Mouse (Mus musculus): ENCODE data around the gene Mgat5. TPM values are rescaled to one million over a fixed set of nuclear protein-coding genes. Genes with fewer than 3 reads are reported as not detected.

The Mgat5 gene
- polyA plus RNA-seq, 2 experiments from 2014 or later = 13.8 to 15.5 TPM

DNA sequence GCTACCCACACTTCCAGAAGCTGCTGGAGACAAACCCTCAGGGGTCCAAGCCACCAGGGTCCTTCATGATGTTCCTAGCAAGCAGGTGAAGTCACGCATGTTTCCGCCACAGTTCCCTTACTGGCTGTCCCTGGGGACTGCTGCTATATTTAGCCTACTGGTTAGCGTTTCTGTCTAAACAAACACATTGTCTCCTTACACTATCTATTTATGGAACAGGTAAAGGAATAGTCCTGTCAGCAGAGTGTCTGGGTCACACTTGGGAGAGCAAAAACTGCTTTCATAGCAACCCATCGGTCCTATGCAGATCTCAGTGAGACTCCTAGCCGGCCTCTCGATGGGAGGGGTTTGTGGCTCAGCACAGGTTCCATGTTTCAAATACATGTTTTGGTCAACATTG is 306.5 kb downstream of the Mgat5 start:
- ATAC-seq = no peak

DNA sequence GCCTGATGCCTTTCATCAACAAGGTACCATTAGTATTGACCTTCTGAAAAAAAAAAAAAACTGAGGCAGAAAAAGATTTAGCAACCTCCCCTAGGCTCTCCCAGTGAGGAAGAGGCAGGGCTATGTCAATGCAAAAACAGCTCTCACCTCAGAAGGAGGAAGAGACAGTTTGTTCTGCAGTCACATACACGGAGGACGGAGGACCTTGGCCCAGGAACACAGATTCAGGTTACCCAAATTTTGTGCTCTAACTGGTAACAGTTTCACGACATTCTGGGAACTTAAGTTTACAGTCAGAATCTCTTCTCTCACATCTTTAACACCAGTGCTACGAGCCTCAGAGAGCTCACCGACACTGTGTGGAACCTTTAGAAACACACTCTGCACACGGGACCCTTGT is 307.9 kb downstream of the Mgat5 start:
- no peak for ATAC-seq

DNA sequence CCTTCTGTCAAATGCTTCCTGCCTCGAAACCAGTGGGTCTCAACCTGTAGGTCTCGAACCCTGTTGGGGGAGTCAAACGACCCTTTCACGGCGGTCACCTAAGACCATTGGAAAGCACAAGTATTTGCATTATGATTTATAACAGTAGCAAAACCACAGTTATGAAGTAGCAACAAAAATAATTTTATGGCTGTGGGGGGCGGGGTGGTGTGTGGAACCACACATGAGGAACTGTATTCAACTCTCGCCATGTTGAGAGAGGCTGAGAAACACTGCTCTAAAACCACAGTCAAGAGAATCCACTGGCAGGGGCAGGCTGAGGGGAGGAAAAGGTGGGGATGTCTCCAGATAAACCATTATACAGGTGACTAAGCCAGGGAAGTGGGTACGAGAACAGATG is 308.3 kb downstream of the Mgat5 start:
- ATAC-seq = no peak

DNA sequence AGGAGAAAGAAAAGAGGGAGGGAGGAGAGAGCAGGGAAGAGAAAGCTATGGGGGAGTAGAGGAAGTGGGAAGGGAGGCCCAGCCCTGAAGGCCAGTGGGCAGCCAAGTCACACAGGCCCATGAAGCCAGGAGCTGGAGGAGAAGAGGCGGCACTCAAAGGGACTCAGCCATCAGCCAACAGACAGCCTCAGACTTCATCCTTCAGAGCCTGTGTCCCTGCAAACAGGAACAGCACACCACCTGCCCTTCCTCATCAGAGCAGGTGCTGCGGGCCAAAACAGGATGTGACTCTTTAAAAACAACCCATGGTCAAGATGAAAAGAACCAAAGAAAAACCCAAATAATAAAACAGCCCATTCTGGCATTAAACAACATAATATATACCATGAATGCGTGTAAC is 308.8 kb downstream of the Mgat5 start:
- ATAC-seq = no peak

DNA sequence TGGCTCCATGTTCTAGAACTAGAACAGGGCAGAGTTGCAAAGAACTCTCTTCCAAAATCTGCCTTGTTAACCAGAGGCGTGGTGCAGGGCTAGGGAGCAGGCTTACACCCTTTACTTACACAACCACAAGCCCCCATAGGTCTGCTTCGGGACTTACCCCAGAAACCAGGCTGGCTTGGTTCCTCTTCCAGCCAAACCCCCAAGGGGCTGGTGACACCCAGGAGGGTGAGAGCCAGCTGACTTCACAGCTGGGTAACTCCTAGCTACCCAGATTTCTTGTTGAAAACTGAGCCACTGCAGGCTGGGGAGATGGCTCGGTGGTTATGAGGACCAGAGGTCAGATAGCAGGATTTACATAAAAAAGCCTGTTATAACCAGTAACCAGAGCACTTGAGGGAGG is 309.7 kb downstream of the Mgat5 start:
- ATAC-seq = no peak

DNA sequence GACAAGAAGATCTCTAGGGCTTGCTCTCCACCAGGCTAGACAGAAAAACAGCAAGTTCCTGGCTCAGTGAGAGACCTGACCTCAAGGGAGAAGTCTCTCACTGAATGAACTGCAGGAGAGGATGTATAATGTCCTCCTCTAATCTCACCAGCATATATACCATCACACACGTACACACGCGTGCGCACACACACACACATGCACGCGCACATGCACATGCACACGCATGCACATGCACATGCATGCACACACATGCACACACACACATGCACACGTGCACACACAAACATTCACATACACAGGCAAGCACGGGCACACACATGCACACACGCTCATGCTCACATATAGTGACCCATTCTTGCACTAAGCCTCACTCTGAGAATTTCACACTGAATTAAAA is 310.1 kb downstream of the Mgat5 start:
- no peak for ATAC-seq

DNA sequence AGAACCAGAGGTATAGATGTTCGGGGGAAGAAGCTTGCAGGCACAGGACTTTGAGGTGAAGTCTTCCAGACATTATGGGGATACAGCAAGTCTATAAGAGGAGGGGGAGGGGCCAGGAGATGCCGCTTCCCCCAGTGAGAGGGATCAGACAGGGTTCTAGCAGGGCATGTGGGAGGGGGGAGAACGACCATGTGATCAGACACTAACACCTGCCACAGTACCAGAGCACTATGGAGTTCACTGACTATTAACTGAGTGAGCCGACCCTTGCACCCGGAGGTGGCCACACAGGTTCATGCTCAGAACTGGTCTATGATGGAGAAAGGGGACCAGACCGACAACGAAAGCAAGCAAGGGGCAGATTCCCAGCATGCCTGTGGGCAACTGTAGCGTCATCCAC is 318.5 kb downstream of the Mgat5 start:
- ATAC-seq = no peak

DNA sequence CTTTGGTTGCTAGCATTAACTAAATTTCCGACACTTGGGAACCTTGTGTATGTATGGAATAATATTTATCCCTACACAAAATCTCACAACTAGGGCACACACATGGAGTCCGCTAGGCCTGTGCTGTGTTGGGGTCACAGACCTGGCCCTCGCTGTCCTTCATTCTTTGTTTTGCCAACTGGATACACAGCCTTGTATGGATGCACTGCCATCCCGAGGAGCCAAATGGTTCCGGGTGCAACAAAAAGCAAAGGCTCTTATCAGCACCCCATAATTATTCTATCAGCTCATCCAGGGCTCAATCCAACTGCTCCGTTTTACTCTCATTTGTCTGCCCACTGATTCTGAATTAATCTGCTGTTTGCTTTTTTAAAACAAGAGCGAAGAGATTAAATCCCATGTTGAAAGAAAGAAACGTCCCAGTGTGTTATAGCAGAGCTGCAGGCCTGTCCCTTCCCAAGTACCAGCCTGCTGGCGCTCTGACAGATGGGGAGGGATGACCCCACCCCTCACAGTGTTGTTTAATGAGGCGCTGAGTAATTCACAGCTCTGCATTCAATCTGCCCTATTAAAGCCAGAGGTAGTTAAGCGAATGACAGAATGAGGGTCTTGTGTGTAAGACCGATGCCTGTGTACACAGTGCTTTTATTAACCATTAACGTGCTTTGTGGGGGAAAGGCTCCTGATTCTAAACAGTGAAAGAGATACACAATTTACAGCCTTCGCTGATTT is 326.2 kb downstream of the Mgat5 start:
- no peak for ATAC-seq

DNA sequence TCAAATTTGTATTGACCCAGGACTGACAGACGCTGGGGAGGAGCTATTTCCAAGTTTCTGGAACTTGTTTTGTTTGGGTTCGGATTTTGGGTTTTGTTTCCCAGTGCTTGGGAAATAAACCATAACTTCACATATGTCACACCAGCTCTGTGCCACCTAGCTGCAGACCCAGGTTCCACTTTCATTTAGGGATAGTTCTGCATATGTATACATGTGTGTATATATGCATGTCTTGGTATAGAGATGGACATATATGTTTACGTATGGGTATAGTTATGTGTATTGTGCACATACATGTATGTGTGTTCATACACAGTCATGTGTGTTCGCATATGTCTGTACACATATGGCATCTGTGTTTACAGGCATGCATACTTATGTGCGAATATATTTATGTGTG is 326.9 kb downstream of the Mgat5 start:
- no peak for ATAC-seq

DNA sequence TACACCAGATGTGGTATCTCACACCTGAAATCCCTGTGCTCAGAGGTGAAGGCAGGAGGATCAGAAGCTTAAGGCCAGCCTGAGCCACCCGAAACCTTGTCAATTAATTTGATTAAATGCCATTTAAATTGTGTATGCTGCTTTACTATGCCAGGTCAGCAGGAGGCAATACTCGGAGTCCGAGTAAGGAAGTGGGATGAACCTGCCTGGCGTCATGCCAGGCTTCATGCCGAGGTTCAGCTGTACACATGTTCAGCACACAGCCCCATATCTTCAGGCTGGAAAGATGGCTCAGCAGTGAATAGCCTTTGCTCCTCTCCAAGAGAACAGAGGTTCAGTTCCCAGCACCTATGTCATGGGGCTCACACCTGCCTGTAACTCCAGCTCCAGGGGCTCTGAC is 331.6 kb downstream of the Mgat5 start:
- ATAC-seq = no peak

DNA sequence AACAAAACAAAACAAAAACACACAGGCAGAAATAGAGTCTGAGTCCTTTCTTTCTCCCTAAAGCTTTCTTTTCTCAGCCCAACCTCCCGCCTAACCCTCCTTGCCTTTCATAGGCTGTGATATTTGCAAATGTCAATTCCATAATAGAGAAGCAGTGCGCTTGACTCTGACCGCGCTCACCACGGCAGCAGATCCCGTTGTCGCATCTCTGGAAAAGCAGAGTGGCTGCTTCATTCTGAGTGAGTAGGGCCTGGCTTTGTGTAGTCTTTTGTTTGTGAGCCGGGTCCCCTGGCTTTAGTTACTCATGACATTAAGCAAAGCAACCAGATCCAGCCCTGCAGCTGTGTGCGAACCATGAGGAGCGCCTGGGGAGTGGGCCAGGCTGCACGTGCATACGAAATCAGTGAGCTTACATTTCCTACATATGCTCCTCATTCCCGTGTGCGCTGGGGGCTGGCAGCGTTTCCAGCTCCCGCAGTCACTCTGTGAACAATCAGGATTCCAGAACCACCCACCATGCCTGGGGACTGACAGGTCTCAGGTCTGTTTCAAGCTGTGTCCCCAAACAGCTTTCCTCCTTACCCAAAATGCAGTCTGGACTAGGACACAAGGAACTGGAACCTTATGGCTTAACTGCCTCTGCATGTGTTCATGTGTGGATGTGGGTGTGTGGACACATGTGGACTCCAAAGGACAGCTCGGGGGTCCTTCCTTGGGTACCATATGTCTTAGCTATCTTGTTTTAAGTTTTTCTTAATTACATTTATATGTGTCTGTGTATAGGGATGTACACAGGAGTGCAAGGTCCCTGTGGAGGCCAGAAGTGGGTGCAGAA is 332.6 kb downstream of the Mgat5 start:
- ATAC-seq = no peak

Data from activated CD4-positive, CD25-positive, alpha-beta regulatory T cell, adult 4 months (primary cell).